Mouse (Mus musculus) c-Kit-positive CD71-negative TER-119-negative erythroid progenitor cells, embryonic 14.5 days (primary cell): ENCODE measurements around the gene Exosc8.
"Not testable (repeated sequence)": the region's sequence is repeated elsewhere in the genome, so short reads cannot be mapped to it uniquely, and the experiment has no call there.

Source experiments
- DNase-seq: peaks from one replicate; pipeline ENCODE4 v3.0.0-alpha.2; 2013; ENCODE audit warnings: low read depth

Exosc8 gene

DNA sequence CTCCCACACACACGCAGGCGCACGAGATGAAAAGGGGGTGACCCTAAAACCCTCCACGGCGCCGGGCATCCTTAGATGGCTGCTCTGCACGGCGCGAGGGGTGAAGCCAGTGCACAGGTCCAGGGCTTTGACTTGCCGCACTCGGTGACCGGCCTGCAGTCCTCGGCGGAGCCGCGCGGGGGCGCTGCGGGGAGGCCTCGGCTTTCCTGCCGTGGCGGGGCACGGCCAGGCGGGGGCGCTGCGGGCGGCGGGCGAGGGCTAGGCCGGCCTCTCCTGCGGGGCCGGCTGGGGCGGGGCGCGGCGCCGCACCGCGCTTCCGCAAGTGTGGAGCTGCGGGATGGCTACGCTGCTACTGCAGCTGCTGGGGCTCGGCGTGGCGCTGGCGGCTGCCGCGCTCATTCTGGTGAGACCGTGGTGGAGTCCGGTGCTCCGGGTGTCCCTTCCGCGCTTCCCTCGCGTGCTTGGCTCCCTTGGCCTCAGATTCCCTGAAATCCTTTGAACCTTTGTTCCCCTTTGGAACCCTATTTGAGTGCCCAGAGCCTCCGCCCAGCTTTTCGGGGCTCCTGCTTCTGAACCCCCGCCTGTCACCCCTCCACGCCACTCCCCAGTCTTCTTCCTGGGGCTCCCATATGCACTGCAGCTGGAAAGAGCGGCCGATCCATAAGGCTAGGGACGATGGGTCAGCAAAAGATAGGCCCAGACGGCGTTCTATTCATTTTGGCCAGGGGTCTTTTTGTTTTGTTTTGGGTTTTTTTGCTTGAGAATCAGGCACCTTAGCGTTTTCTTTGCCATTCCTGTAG, at the start of gene Exosc8, which contains the start of gene Alg5:
Exosc8 (minus strand) TSS at position 147 of the 800 bp plus-strand sequence.
Alg5 (plus strand) TSS at position 293 of the 800 bp plus-strand sequence.
- DNase-seq: no peak

- DNase-seq: no peak
Measured at GRCm38 (mm10) chr3:54775989-54776631, 40.9 kb upstream of the Exosc8 start.

DNA sequence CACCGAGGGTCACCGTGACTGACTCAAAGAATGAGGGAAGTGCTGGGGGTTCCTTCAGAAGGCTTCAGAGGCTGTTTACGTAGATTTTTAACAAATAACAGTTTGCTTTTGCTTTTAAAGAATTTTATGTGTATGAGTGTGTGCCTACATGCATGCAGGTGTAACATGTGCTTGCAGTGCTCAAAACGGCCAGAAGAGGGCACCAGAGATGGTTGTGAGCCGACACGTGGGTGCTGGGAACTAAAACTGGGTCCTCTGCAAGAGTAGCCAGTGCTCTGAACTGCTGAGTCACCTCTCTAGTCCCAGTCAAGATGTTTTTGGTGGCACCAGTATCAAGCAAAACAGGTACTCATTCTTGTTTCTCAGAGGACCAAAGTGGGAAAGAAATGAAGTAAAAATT, 38.4 kb upstream of the Exosc8 start:
- DNase-seq: no peak

DNA sequence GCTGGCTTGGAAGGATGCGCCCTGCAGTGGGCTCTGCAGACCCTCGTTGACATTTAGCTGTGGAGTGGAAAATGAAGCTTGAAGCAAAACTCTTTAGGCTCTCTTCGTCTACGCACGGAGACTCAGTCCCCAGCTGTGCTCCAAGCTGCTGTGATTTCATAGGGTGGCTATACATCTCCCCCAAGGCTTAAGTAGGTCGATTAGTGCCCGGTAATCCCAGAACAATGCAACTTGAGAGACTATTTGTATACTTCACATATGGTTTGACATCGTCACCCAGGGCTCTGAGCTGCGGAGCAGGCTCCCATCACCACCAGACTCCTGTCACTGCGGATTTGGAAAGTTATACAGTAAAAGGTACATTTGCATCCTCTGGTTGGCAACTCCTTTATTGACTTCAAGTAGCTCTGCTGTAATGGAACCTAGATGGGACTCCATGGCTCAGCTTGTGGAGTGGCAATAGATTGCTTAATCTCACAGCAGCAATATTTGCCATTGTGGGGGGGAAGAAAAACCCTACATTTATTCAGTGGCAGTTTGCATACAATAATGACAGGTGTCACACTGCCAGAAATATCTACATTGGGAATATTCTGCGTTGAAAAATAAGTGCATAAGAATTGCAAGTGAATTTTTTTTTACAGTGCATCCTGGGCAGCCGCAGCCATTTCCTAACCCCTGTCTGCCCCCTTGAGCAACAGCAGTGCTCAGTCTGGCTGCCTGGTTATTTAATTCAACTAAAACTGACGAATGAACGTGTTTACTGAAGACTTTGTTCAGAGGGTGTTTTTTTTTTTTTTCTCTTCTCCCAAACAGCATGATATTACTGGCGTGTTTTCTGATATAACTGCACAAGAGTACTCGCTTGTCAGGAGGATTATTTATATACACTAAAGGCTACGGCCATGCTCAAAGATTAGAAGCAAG, 34.4 kb upstream of the Exosc8 start:
- DNase-seq: no peak

DNA sequence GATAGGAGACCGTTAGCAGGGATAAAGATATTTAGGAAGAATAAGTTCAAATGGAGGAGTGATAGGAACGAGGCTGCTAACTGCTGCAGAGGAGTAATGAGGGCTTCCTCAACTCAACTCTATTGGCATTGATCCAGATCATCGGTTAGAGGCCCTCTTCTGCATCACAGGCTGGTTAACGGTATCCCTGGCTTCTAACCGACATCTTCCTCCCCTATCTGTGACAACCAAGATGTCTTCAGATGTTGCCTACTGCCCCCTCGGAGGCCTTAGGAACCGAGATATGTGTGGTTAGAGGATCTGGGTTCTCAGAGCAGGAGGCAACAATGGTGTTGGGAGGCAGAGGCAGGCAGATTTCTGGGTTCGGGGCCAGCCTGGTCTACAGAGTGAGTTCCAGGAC, 33.4 kb upstream of the Exosc8 start:
- no peak for DNase-seq

DNA sequence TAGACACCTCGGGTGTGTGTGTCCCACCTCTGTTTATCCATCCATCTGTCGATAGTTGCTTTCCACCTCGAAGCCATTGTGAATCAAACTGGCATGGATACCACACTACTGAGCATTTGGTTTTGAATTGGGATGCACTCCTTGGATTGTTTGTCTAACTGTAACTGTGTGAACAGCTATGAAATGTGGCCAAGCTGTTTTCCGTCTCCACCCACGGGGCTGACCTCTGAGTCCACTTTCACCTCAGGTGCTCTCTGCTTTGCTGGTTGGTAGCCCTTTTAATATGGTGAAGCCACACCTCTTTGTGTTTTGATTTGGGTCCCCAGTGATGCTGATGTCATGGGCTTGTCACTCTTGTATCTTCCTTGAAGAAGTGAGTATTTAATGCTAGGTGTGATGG, 31.6 kb upstream of the Exosc8 start:
- no peak for DNase-seq

DNA sequence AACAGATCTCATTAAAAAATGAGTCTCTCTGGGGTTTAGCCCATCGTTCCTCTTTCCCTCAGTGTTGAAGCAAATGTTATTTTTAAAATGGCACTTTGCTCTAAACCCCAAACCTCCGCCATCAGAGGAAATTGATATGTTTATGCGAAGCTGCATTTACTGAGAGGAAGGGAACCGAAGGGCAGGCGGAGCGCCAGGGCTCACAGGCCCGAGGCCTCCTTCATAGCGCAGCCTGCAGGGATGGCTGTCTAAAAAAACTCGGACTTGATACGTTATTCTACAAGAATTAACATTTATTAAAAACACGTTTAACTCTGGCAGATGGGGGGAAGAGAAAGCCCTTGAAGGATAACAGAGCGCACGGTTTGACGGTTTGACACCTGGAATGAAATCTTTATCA, 30.8 kb upstream of the Exosc8 start:
- no peak for DNase-seq

GRCm38 (mm10) chr3:54765521-54765920, 30.3 kb upstream of the Exosc8 start:
- not testable (repeated sequence) for DNase-seq

GRCm38 (mm10) chr3:54764418-54764817, 29.2 kb upstream of the Exosc8 start:
- DNase-seq: no peak

GRCm38 (mm10) chr3:54761258-54761657, 26.1 kb upstream of the Exosc8 start:
- DNase-seq: no peak

DNA sequence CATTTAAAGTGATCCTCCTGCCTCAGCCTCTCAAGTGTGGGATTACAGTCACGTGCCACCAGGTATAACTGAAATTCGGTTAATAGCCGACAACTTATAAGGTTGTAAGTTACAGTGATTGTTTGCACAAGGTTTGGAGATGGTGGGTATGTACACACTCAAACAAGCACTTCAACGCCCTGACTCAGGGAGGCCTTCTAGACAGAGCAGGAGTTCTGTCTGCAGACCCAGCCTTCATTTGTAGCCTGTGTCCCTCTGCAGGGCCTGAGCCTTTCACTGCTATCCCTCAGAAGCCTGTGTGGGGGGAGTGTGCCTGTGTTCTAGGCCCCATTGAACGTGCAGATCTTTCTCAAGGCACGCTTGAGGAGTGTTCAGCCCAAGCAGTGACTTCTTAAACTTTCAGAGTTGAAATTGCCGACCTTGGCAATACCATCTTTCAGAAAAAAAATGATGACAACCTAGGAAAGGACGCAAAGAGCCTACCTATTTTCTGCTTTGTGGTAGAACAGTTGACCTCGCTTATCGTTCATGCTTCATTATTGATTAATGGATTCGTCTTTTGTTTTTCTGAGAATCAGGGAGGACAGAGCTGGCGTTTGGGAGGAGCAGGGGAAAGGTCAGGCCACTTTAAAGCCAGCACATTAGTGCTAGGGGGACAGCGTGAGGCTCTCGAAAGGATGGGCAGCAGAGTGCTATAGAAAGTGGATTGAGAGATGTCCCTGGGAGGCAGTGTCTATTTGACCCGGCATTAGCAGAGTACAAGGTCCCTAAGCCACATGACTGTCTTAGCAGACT, 25.3 kb upstream of the Exosc8 start:
- no peak for DNase-seq

DNA sequence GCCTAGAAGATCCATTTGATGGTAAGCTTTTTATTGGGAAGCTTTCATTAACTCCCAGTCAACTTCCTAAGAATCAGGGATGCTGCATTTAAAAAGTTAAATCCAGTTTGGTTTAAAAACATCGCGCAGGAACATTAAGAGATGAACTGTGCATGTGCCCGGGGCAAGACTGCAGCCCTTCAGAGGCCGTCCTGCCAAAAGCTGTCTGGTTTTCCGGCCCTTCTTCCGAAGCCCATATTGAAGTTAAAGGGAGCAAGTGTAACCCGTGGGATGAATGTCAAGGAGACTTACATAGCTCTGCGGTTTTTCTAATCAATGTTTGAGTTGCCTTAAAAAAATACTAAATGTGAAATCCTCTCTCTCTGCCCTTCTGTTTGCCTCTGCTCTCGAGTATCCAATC, 24.0 kb upstream of the Exosc8 start:
- DNase-seq: no peak

GRCm38 (mm10) chr3:54757446-54757845, 22.3 kb upstream of the Exosc8 start:
- no peak for DNase-seq

DNA sequence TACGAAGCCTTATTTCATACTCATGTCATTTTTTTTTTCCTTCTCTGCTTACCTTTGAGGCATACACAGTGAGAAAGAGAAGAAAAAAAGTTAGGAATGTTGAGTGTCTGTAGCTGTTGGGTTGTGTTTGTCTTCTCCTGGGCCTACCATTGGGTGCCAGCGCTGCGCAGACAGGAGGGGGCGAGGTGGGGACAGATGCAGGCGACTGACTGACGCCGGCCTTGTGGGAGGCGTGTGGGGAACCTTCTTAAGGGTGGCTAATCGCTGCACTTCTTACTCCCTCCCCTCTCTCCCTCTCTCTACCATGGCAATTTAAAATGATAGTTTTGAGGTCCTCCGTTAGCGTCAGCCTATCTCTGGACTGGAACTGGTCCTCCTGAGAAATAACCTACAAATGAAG, 20.9 kb upstream of the Exosc8 start:
- DNase-seq: no peak

DNA sequence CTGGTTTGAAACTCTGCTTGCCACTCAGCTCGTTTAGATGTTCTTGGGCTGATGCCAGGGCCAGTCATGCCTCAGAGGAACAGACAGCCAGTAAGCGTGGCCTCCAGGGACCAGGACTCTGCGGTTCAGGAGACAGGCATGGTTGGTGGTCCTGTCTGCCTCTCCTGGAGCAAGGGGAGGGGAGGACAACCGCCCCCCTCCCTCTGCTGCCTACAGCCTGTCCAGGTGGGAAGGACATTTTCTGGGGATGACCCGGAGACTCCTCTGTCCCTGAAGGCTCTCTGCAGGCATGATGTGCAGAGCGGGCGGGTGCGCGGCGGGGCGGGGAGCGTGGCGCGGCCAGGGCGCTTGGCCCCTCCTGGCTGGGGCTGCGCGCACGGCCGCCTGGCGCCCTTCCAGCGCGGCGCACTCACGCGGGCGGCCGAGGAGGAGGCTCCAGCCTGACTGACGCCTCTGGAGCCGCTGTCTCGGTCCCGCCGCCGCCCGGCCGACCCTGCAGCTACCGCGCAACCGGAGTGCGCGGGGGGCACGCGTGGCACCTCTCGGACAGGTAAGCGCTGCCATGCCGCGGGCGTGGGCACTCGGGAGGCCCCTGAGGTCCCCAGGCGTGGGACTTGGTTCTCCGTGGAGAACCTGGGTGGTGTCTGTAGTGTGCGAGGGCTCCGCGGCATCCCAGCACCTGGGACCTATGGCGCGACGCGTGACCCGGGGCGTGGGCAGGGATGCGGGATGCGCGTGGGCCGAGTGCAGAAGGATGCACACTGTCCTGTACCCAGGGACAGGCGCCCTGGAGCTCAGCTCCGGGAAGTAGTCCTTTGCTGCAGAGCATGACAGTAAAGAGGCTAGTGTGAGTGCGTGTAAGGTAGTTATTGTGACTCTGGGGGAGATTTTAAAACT, 20.2 kb upstream of the Exosc8 start, which contains the start of gene Smad9:
Smad9 (plus strand) TSS at position 438 of the 897 bp plus-strand sequence.
- DNase-seq: no peak

GRCm38 (mm10) chr3:54753411-54753810, 18.2 kb upstream of the Exosc8 start:
- DNase-seq: no peak

GRCm38 (mm10) chr3:54745799-54746198, 10.6 kb upstream of the Exosc8 start:
- DNase-seq: no peak

DNA sequence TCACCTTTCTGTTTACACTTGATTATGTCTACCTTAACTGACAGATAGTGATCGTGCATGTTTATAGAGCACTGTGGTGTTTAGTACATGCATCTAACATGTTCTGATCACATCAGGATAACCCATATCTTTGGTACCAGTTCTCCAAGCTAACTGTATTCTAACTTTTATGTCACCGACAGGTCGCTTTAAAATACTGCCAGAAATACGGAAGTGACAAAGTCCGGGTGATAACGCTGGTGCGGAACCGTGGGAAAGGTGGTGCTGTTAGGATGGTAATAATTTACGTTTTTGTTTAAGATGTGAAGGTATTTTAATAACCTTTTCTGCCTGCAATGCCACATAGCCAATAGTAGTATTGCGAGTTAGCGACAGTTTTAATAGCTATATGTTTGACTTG, 6.8 kb upstream of the Exosc8 start:
- DNase-seq: no peak

DNA sequence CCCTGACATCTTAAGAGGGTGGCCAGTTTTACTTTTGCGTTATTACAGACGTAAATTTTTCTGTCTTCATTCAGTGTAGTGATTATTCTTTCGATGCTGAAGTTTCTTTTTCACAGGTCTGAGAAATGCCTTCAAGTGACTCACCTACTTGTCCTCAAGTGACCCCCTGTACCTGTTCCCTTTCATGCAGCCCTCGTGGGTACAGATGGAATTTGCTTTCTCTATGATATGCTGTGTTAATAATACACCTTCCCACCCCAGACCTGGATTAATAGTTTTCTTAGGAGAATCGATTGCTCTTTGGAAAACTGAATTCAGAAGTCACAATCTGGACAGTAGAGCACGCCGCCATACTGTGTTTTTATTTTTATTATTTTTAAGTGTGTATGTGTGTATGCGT, 2.1 kb upstream of the Exosc8 start:
- DNase-seq: no peak

DNA sequence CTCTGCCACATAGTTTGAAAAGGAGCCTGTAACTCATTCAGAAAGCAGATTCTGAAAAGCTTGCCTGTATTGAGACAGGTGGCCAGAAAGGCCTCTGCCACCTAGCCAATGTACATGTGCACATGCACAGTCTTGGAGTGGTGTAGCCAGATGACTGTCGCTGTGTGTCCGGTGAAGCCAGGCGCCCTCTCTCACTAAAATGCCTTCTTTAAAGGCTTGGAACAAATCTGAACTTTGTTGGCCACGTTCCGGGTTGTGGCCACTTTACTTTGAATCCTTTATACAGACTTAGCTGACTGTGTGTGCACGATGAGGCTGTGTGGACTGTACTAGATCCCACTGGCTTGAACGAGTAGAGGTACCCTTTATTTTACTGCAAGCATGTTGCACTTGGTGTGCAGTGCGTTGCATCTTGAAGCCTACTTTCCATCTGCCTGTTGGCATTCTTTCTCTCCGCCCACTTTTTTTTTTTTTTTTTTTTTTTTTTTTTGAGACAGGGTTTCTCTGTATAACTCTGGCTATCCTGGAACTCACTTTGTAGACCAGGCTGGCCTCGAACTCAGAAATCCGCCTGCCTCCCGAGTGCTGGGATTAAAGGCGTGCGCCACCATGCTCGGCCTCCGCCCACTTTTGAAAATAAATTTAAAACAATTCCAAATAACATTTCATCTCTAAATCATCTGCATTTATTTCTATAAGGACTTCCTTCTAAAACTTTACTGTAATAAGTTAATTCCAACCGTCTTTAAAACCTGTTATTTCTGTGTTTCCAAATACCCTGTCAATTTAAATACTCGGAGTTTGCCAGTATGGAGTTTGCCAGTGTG, 1.1 kb upstream of the Exosc8 start:
- DNase-seq: no peak
